Mouse (Mus musculus) retina, postnatal 7 days (tissue): ENCODE results near the gene Cnih1.
A peak's percentile ranks its signal among the peaks of the same experiment; 100 is the strongest.
"Not testable (repeated sequence)": the region's sequence is repeated elsewhere in the genome, so short reads cannot be mapped to it uniquely, and the experiment has no call there.

Experiments
- DNase-seq: peaks from one replicate; pipeline ENCODE4 v3.0.0-alpha.2; 2012; ENCODE audit warnings: low read depth, low spot score

Cnih1 gene

DNA sequence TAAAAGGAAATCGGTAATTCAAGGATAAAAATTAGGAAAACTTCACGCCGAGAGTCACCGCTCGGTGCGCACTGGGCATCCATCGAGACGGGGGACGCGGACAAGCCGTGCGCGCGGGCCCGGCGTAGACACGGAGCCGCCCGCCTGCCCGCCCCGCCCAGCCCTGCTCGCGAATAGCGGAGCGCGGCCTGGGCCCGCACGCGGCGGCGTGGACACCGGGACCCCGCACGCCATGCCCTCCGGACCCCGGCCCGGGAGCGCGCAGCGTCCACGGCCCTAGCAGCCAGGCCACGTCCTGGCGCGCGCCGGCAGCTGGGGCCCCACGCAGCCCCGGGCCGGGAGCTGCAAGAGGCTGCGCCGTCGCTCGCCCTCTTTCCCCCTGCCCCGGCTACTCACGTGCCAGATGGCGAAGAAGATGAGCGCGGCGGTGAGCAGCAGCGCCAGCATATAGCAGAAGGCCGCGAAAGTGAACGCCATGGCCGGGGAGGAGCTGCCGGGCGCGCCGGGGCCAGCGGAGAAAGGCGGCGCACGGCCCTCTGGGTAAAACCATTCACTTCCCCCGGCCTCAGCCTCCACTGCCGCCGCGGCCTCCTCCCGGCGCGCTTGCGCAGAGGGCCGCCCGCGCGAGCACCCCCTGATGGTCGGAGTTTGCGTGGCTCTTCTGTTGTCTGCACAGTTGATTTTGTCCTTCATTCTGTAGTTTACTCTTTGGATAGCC, at the start of gene Cnih1:
Cnih1 (minus strand) TSS at position 625 of the 718 bp plus-strand sequence.
- DNase-seq: peak; percentile 83

DNA sequence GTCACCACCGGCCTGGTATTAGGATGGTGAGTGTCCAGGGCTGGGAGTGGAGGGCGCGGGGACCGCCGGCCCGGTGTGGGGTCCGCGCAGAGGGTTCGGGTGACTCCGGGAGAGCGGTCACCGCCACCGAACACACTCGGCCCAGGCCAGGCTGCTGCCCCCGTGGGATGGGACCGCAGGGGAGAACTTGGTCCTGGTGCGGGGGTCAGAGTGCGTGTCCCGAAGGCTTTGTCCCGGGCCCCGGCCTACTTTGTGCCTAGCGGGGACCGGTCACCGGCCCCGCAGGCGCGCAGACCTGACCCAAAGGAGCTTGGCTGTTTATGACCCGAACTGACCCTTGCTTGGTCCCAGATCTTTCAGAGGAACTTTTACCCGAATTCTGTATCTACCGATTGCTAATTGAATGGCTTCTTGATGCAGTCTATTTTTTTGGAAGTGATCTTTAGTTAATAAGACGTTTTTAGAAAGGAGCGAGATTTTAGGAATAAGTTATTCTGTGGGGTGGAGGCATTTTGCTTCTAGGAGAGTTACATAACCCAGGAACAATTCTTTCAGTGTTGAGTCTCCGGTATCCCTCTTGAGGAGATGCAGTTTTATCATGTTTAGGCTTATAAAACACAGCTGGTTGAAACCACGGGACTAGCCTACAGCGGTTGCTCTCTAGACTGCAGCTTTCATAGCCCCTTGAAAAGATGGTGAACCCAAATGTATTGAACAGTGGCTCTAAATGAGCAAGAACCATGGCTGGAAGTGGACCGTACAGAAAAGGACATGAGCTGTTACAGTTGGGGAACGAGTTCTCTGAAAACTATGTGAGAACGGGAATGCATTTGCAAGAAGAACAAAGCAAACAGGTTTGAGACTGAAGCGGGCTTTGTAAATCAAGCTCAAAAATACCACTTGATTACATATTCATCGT, 44.4 kb upstream of the Cnih1 start:
- DNase-seq: no peak

DNA sequence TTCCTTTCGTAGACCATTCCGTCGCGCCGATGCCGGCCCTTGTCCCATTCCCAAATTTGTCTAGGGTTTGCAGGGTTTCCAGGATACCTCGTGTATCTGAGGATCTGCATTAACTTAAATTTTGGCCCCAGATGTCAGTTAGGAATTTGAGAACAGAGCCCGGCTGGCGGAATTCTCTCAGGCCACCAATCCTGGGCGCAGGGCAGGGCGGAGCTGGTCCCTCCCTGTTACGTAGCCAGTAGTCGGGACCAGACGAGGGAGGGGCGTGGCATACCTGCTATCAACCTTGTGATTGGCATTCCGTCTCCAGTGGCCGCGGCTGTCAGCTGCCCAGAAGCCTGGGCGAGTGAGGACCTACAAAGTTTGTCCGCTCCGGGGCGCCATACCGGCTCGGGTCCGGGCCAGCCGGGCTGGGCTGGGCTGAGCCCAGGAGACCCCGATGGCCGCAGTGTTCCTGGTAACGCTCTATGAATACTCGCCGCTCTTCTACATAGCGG, 43.7 kb upstream of the Cnih1 start, which contains the start of gene Cgrrf1:
Cgrrf1 (plus strand) TSS at position 289 of the 497 bp plus-strand sequence.
- peak; percentile 85 for DNase-seq

DNA sequence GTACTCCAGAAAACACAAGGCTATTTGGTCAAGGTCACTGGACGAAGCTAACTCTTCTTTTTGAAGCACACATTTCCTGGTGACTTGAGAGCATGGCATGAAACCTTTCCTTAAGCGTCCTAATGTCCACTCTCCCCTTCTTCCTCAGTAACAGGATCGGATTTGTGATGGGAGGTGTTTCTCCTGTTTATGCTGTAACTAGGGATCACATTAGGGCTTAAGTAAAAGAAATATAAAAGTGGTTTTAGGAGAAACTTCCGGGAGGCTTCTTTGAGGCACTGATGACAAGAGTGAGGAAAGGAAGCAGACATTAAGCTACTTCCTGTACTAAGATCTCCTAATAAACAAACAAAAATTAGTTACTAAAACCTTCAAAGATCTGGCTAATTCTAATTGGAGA, 43.1 kb upstream of the Cnih1 start:
- DNase-seq: no peak

DNA sequence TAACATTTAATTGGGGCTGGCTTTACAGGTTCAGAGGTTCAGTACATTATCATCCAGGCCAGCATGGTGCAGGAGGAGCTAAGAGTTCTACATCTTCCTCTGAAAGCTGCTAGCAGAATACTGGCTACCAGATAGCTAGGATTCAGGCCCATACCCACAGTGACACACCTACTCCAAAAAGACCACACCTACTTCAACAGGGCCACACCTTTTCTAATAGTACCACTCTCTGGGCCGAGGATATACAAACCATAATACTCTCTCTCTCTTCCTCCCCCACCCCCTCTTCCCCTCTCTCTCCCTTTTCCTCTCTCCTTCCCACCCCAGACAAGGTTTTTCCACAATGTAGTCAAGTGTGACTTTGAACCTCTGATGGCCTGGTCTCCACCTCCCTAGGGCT, 39.2 kb upstream of the Cnih1 start:
- no peak for DNase-seq

DNA sequence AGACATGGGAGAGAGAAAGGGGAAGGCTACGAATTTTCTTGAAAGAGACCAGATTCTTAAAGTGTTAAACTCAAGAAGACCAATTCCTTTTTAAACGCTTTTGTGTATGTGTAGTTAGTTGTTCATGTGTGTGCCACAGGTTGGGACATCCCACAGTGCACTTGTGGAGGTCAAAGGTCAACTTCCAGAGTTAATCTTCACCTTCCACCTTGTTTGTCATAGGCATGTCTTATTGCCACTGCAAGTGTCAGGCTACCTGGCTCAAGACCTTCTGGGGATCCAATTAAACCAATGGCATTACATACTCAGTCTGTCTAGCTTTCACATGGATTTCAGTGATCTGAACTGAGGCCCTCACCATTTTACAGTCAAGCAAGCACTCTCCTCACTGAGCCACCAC, 35.8 kb upstream of the Cnih1 start:
- no peak for DNase-seq

DNA sequence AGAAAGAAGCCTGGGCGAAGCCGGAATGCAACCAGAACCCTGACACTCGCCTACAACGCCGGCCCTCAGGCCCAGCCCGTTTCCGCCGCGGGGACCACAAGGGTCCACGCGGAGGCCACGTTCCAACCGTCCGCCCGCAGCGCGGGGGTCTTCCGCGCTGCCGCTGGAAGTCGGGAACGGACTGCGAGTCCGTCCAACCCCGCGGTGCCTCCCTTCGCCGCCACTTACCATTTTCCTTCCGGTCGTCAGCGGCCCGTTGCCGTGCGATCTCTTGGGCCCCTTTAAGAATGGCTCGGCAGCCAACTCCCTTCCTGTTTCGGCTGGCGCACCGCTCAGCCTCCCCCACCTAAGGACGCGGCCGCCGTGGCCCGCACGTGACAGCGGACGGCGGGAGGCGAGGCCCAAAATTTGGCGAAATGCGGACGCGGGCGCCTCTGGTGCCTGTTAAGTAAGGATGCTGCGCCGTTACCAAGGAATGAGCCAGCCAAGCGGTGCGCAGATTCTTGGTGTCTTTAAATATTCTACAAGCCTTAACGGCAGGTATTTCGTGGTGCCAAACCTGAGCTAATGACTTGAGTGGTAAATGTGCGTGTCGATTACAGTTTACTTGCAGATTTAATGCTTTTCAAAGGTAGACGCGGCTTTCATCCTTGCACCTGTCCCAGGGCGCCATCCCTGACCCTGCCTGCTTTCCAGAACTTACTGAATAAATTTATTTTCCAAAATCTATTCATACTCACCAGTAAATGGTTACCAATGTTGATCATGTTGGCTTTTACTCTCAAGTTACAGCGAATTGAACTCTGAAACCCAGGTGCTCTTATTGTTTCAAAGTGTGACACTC, 33.9 kb upstream of the Cnih1 start, which contains the start of gene Gmfb:
Gmfb (minus strand) TSS at position 370 of the 844 bp plus-strand sequence.
- DNase-seq: peak; percentile 87

DNA sequence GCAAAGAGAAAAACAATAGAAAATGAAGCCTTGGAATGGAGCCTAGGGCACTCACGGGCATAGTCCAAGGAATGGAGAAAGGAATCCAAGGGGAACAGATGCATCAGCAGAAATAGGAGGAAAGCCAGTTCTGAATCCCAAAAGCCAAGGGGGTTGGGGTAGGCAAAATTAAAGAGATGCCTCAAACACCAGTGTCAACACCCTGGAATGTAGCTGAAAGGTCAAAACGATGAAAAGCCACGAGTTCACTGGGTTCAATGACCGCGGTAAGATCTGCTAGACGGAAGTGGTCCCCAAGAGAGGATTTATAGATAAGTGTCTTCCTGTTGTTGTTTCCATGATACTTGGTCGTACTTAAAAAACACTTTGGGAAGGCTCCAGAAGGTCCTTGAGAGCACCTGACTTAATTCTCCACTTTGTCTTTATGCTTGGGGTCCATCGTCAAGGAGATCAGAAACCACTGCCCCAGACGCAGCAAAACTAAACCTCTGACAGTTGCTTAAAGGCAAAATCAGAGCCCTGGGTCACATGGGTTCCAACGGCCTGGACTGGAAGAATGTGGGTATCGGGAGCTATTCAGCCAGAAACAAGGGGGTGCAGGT, 33.2 kb upstream of the Cnih1 start:
- no peak for DNase-seq

DNA sequence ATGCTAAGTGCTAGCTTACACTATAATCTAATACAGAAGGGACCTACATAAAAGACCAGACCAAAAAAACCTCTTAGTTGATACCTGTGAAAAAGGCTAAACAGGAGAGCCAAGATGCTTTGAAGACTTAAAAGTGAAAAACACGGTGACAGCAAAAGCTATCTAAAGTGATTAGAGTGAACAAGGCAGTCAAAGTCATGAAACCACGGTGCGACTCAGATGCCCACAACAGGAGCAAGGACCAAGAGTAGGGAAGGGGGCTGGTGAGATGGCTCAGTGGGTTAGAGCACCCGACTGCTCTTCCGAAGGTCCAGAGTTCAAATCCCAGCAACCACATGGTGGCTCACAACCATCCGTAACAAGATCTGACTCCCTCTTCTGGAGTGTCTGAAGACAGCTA, 31.8 kb upstream of the Cnih1 start:
- not testable (repeated sequence) for DNase-seq

DNA sequence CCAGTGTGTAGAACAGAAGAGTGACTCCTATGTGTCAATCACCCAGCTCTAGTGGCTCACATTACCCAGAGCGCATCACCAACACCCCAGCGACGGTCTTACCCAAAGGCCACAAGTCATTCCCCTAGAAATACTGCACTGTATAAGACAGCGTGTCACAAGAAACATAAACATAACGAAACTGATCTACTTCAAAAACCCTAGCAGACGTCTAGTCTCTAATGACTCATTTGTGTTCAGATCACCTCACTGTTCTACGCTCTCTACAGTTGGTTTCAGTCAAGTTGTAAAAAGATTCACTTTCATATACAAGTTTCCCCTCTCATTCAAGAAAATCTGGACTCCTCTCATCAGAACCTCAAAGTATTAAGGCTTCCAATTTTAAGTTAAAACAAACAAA, 30.5 kb upstream of the Cnih1 start:
- DNase-seq: no peak

DNA sequence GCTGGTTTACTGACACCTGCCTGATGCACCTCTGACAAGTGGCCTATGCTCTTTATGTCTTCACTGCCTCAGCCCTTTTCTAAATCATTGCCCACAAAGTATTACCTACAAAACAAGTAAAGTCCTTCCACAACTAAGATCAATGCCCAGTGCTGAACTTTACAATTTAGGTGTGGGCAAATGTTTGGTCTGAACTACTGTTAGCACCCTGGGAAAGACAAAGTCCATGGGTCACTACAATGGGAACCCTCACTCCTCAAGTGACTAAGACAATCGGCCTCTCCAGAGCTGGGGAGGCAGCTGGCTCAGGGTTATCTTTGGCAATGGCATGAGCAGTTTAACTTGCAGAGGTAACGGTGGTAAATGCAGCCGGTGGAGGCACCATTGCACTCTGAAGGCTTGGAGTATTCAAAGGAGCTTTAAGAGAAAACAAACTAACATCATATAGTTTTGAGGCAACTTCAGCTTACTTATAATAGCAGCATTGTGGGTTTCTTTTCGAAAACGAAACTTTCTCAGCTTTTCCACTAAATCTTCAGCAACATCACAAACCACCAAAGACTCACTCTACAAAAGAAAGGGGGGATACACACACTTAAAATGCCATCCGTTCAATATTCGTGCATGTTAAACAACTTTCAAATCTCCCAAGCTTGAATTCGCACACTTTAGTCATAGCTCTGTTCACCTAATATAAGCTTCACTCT, 28.9 kb upstream of the Cnih1 start:
- DNase-seq: no peak

DNA sequence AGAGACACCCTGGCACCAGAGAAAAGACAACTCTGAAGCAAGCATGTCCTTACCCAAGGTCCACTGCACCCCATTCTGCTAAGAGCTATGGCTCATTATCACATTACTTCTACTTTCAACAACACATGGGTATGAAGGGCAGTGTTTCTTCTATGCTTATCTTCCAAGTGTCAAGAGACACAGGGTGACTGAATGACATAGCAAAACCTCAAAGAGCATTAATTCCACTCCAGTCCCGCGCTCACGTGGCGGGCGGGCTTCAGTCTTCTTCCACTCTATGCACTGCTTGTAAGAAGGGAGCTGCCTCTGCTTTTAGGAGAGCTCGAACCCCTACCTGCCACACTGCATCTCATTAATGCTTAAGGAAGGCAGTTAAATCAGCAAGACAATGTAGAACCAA, 27.4 kb upstream of the Cnih1 start:
- DNase-seq: no peak

DNA sequence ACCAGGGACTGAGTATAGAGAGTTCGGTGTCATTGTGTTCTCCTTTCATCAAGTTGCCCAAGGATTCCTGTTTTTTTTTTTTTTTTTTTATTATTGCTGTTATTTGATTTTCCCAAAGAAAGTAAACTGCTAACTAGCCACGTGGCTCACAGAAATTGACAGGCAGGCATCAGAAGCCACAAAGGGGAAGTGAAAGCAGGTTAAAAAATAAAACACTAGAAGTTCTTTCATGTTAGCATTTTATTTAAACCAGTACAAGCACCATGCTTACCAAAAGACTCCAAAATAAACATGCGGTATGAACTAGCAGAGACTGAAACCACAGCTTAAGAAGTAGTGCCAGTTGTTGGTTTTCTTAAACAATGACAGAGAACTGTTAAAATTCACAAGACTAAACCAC, 19.7 kb upstream of the Cnih1 start:
- DNase-seq: no peak

DNA sequence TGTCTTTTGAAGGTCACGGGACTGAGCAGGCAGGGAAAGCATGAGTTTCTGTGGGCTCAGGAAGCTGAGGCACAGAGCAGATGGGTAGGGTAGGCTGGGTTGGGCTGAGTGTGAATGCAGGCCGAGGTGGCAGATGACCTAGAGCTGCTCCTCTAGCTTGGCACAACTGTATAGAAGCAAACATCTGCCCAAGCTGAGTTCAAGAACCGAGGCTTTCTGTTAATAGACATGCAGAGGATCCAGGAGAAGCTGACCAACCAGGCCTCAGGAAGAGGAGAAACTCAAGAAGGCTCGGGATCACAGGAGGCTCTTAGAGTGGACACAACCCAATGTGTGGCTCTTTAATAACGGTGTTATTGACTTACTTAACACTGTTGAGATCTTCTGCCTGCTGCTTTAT, 18.0 kb upstream of the Cnih1 start:
- no peak for DNase-seq

DNA sequence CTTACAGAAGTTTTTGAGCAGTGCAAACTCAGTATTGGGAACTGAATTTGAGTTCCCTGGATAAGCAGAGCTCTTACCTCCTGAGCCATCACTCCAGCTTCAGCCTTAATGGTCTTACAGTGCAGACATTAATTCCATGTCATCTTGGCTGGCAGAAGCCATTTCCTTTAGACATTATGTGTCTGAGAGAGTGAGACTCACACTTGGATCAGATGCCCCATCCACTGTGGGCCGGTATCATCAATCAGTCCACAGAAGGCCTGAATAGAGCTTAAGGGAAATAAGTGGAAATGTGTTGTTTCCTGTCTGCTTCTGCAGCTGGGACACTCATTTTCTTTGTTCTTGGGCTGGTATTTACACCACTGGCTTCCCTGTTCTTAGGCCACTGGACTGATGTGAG, 15.6 kb upstream of the Cnih1 start:
- DNase-seq: no peak

DNA sequence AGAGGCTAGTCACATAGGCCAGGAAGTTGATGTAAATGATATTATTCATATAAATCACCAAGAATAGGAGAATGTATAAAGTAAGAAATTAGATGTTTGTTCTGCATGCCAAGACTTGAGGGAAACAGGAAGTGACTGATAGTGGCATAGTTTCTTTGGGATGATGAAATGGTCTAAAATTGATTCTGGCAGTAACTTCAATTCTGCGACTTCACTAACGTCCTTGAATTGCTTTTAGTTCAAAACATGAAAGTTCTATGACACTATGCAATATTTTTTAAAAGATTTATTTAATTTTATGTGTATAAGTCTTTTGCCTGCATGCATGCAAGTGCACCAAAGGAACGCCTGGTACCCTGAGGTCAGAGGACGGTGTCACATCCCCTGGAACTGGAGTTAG, 15.0 kb upstream of the Cnih1 start:
- no peak for DNase-seq

DNA sequence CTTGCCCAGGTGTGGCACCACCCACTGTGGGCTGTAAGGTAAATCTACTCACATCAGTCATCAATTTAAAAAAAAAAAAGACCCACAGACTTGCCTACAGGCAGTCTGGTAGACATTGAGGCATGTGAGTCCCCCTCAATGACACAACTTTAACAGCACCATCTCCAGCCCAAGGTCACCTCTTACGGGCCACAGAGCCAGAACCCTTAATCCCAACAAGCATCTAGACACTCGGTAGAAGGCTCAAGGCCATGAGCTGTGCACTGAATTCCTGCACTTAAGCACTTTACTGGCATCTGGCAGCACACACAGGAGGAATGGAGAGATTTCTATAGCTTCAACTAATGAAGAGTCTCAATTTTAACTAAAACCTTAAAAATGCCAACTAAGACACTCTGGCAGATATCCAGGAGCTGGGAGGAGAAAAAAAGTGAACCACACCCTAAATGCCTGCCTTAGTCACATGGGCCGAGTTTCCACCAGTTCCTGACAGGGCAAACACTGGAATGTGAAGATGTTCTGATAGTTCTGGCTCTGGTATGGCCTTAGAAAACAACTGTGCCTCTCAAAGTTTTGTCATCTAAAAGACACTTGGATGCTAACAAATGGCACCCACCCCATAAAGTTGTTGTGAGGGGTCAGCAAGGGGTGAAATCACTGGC, 12.6 kb upstream of the Cnih1 start:
- DNase-seq: no peak

DNA sequence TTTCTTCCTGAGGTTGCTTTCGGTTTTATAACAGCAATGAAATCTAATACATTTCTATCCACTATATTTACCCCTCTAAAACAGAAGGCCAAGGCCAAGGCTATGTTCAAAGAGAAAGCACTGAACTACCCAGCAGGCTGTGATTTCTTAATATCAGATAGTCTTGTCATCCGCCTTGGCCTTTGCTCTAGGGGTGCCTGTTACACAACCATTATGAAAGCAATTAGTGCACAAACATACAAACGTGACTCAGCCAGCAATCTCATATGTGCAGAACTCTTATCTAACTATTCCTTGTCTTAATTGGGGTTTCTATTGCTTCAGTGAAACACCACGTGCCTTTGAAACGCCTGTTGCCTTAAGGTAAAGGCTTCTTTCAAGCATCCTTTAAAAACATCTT, 5.9 kb upstream of the Cnih1 start:
- DNase-seq: no peak

DNA sequence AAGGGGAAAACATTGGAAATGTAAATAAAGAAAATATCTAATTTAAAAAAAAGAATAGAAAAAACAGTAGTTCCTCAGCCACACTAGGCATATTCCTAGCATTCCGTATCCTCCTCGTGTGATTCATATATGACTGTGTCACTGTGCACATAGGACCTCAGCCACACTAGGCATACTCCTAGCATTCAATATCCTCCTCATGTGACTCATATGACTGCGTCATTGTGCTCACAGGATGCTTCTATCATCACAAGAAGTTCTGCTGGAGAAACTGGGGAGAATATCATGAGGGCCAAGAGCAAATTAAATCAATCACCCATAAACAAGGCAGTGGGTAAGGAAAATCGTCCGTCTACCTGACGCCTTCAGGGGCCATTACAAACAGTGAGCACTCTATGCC, 2.5 kb upstream of the Cnih1 start:
- DNase-seq: no peak

DNA sequence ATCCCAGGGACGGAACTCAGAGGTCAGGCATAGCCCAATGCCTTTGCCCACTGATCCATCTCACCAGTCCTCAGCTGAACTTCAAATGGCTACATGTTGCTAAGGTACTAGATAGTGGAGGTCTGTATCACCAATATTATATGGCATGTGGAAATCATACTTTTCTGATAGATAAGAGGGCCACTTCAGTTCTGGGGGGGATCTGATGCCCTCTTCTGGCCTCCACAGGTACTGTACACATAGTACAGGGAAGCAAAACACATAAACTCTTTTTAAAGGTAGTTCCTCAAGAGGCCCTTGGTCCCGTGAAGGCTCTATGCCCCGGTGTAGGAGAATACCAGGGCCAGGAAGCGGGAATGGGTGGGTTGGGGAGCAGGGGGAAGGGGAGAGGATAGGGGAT, 2.1 kb upstream of the Cnih1 start:
- no peak for DNase-seq
